Mouse (Mus musculus) cerebellum, postnatal 4 days (tissue): ENCODE results near the gene Mrvi1.

Experiments
- DNase-seq, 2 experiments: peaks; one replicate each; pipeline ENCODE4 v3.0.0; 2022; ENCODE audit warnings: low spot score in 2 of 2, mixed read lengths in 1 of 2

Gene Mrvi1

DNA sequence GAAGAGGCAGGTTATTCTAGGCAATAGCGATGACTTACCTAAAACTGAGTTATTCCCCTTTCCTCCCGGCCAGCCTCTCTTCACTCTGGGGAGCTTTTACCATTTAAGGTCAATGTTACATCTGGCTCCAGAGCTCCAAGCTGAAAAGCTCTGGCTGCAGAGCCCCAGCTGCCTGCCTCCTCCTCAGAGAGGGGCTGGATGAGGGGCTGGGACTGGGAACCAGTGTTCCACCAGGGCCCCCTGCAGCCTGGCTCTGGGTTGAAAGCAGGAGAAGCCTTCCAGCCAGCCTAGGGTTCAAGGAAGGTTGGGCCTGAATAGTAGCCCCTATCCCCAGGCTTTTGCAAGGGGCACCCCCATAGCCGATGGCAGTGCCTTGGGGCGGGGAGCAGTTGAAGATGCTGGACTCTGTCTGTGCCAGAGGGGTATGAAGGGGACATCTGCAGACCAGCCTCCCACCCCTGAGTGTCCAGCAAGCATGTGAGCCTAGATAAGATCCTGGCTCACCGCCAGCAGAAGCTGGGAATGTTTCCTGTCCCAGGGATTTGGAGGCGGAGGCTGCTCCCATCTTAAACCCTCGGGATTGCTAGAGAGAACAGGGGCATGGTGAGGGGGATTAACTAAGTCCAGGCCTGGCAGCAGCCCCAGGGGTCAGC is at the start of gene Mrvi1:
Gene Mrvi1 (minus strand): TSS at position 409 of the 653 bp plus-strand sequence.
- peak in 1 of 2 experiments; percentile 16 for DNase-seq

DNA sequence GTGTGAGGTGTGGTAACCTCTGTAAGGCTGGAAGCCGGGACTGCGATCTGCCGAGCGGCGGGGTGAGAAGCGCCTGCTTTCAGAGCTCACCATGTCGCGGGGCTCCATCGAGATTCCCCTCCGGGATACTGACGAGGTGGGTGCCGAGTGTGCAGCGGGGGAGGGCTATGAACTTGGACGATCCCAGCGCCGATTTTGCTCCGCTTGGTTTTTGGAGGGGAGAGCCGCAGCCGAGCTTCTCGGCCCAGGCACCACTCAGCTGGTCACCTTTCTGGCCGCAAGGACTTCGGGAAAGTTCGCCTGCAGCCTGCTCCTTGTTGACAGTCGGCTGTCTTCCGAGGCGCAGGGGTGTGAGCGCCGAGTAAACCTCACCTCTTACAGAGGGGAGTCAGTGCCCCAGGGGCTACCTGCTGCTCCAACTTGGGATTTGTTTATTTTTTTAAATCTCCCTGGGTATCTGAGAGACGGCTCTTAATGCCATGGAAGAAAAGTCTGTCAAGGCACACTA is 46.8 kb upstream of the Mrvi1 start:
- DNase-seq: no peak

DNA sequence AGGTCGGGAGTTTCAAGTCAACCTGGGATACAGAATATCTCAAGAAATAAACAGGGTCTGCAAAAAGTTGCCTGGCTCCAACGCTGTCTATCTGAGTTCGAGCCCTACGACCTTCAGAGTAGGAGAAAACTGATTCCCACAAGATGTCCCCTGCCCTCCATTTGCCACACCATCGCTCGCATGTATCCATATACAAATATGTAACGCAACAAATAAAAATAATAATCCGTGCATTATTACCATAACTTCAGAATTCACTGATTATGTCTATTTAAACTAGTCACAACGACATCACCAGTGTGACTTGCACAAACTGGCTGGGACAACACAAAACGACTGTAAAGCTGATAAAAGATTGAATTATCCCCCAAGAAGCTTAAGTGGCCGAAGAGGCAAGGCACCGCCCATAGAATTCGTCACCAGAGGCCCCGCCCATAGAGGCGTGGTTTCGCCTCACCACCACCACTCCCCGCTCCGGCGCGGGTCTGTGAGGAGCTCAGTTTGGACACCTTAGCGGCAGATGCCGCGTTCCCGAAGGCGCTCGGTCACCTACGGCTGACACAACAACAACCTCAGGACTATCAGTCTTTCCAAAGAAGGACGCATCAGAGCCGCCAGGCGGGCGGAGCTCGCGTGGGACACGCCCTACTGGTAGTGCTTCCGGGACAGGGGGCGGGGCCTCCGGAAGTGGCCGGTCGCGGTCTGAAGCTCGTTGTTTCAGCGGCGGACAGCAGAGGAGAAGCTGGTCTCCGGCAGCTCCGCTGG is 46.2 kb upstream of the Mrvi1 start, which contains the start of gene Ctr9:
Gene Ctr9 (plus strand): TSS at position 671 of the 765 bp plus-strand sequence.
- peak; percentile 86 to 94 for DNase-seq

DNA sequence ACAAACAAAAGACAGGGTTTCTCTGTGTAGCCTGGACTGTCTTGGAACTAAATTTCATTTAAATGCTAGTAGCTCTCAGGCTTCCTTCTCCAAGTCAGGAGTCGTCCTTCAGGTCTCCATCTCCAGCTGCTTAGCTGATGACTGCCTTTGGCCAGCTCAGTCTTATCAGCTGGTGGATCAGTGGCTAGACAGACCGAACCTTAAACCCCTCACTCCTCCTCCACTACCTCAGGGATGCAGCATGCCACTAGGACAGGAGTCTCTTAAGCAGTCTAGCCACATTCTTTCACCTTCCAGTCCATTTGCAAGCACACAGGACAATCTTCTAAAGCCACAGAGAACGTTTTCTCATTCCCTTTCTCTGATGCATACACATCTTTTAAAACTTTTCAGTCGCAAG is 42.7 kb upstream of the Mrvi1 start:
- DNase-seq: no peak

DNA sequence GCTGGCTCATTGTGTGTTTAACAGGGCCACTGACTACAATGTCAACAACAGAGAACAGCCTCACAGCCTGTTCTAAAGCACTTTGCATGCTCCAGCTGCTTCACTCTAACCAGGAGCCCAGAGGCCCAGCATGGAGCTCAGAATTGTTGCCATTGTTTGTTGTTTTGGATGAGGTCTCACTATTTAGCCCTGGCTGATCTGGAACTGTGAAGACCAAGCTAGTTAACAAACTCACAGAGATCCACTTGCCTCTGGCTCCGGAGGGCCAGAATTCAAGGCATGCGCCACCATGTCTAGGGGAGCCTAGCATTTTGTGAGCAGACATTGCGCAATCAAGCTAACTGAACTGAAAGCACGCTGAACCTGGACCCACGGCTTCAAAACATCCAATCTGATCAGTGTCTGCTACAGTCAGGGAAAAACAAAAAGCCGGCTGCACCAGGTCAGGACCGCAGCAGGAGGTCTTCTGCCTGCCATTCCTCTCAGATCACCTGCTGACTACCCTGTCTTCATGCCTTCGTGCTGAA is 41.9 kb upstream of the Mrvi1 start:
- DNase-seq: no peak

DNA sequence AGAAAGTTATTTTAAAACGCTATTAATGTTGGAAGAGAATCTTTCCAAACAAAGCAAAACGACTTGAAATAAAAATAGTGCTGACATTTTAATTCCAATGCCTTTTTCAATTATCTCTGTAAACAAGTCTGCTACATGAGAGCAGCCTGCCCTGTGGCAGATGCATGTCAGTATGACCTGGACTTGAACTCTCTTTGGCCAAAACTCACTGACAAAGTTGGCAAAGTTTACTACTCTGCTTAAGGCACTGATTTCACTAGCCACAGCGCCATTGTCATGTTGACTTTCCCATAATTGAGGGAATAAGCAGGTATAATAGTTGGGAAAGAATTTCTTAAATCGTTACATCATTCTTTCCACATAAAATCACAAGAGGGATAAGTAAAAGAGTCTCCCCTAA is 38.6 kb upstream of the Mrvi1 start:
- no peak for DNase-seq

DNA sequence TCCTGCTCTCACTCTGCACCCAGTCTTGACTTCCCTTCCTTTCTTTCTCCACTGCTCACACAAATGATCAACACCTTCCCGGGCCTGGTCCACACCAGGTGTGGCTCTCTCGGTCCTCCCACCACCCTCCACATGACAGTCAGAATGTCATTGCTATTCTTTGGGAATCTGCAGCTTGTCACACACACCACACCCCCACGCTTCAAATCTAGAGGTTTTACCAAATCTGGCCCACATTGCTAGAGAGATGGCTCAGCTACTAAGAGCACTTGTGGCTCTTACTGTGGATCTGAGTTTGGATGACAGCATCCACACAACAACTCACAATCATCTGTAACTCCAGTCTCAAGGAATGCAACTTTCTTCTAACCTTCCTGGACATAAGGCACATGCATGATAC is 34.7 kb upstream of the Mrvi1 start:
- no peak for DNase-seq

DNA sequence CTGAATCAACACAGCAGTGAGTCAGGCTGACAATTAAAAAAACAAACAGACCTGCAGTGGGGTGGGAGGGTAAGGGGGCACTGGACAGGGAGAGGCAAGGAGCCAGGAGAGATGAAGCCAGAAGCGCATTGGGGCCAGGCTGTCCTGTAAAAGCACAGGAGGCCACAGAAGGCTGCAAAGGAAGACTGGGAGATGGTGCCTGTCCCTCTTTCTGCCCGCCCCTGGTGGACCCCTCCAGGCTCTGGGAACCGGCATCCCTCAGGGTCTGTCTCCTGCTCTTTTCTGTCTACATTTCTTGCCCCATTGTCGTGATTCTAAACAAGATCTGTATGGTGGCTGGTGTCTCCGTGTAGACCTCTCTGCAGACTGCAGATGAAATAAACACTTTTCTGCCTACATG is 33.5 kb upstream of the Mrvi1 start:
- DNase-seq: no peak

DNA sequence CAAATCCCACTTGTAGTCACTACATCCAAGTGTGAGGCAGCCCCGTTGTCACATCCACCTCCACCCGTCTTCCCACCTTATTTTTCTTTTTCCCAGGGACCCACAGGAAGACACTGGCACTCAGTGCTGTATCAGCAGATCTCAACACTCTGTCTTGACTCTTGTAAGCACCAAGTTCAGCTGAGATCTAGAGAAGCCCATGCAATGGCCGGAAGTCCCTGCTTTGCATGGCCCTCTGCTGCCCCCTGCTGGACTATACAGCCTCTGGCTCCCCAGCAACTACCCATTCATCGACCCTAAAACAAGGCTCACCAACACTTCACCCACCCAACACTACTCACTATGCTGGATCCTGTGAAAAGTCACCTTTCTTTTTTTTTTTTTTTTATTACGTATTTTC is 32.6 kb upstream of the Mrvi1 start:
- DNase-seq: peak; percentile 87 to 88

DNA sequence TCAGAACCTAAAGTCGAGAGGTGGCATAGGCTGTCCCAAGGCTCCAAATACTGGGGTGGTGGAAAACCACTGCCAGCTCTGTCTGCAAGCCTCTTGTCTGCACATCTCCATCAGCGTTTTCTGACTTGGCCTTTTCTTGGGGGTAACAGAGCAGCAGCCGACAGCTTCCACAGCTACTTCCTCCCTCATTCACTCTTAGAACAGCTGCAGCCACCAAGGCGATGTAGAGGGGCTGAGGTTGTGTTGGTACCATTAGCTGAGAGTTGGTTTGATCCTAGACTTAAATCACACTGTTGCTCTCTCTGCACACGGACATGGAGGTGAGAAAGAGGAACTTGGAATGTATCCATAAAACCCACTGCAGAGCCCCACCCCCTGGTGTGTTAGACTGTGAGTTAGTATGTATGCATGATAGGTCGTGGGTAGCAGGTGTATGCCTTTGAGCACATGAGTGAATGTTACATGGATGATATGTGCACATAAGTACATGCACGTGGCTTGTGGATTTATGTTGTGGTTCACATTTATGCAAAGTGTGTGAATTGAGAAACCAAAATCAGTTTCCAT is 31.9 kb upstream of the Mrvi1 start:
- DNase-seq: no peak

DNA sequence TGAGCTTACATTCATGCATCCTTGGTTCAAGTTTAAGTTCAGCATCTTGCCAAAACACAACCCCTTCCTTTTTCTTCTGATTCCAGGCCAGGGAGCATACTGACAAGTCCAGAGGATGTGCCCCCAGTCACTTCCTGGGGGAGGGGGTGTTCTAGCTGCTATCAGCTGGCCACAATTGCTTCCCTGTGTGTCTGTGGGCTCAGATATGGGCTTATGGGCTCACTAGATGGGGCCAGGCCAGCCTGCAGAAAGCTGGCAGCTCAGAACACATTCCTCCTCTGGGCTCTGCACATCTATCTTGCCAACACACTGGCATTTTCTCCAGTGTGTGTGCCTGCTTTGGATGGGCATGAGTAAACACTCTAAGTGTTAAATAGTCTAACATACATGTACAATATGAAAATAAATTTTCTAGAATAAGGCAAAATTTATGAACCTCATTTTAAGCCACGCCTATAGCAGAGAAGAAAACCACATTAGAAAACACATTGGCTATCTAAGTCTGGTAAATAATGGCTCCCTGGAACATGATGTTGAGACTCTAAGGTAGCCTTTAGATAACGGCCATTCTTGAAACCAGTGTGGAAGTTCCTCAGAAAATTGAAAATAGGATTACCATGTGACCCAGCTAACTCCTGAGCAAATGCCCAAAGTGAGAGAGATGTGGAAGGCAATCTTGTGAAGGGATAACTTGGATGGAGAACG is 22.0 kb upstream of the Mrvi1 start:
- DNase-seq: no peak

DNA sequence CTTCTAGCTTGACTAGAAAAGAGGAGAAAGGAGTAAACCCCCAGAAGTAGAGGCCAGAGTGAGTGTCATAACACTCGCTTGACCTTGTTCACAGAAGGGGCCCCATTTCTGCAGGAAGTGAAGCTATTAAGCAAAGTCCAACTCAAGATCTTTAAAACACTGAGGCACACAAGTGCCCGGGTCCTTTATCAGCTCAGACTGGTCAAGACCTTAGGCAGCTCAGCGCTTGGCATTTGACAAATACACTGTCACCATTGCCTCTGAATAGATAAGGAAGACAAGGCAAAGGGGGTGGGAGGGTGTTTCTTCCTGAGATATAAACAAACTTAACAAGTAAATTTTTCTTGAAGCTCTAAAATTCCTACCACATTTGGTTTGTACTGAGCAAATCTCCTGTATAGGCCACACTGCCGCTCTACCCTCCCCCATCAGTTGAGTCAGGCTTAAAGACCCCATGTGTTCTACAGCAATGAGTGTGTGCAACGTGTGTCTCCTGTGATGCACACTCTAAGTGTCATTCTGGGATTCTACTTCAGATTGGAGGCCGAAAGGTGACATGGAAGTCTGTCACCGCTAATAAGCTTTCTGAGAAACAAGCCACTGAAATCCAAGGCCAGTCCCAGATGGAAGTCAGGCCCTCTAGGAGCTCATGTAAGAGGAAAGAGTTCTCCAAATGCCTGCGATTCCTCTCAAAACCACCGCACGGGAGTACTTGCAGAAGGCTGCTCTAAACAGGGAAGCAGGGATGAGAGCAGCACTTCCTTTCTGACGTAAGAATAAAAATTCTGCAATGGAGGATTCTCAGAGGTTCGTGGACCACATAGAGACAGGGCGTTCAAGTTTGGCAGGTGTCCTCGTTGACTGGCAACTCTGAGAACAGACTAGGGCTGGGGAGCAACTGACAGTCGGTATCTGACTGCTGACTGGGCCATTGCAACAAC is 16.9 kb upstream of the Mrvi1 start:
- DNase-seq: no peak

DNA sequence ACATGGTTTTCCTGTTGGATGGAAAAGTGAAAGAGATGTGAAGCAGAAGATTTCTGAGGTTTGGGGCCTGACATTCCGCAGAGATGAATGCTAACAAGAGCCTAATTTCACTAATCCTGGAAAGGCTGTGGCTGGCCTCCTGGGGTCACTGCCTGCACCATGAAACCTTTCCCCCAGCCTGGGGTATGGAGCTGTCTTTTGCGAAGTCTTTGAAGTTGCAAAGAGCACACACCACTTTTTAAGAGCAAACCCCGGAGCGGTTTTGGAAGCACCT is 8.9 kb upstream of the Mrvi1 start:
- no peak for DNase-seq

DNA sequence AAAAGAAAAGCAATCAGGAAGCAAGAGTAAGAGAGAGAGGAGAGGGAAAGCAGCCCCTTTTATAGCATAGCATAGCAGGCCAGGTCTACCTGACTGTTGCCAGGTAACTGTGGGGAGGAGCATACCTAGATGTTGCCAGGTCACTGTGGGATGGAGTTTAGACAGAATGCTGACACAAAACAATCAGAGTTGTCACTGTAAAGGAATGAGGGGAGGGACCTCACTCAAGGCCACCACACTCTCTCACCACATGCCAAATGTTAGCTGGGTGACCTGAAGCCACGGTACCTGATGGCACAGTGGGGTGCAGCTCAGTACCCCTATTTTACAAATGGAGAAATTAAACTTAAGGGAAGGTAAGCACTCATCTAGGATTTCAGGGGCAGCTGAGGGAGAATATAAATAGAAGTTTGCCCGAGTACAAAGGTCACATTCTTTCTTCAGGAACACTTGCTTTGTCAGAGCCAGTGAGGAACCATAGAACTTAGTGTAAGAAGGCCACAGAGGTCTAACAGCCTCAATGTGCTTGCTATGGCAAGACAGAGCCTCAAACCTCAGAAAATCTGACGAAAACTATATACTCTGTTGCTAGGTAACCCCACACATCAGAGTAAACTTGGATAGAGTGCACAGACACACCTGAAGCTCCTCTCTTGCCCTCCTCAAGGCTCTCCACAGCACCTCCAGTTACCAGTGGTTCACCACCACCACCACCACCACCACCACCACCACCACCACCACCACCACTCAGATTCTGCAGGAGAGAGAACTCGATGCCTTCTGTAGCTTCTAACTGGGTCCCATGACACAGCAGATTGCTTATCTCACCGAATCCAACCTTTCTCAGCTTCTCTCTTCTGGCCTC is 8.3 kb upstream of the Mrvi1 start:
- no peak for DNase-seq

DNA sequence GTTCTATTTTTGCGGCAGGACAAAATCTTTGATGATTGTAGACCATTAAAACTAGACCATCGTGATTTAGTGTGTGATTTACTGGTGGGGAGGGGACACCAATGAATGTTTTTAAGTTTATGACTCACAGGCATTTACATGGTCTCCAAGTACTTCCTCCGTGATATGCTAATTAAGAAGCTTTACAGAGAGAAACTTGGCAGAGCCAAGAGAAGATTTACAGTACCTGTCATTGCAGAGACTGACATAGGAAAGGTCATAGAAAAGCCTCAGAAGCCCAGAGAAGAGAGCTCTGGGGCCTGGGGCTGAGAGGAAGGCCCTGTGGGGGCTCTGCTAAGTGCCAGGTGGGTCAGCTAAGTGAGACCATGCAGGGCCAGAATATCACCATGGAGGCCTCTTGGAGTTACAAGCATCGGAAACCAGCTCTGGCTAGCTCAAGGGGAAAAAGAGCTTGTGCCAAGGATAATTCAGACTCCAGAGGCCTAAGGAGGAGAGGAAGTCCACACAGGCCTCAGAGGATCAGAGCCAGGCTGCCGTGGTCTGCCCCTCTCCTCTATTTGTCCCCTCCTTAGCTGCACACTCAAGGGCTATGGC is 7.1 kb upstream of the Mrvi1 start:
- DNase-seq: no peak

DNA sequence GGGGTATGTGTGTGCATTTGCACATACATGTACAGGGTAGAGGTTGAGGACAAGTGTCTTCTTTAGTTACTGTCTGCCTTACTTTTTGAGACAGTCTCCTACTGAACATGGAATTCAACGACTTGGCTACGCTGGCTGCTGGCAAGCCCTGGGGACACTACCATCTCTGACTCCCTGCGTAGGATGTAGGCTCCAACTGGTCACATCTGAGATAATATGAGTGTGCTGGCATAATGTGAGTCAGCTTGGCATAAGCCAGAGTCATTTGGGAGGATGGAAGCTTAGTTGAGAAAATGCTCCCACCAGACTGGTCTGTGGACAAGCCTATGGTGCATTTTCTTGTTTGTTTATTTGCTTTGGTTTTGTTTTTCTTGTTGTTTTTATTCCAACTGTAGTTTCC is 5.8 kb upstream of the Mrvi1 start:
- no peak for DNase-seq

DNA sequence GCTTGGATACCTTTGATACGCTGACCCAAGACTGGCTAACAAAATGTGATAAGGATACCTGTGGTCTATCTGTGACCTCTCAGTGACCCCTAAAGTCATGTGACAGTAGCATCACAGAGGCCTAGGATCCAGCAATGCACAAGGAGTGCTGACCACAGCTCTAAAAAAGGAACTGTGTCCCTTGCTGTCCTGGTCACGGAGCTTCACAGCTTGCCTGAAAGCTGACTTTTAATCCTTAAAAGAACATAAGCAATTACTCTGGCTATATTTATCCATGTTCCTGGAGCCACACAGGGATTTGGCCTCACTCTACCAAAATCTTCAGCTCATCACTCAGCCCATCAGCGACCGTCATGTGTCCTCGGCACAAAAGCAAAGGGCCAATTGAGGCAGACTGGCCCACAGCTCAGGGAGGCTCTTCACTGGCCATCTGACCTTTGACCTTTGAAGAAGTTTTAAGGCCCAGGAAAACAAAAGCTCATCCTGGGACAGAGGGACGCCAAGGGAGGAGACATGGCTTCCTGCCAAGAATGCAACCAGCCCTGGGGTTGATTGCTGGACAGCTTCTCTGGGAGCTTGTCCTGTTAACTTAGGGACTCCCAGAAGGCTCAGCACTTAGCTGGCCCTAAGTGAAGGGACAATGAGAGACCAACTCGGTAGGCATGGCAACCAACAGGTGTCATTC is 3.5 kb upstream of the Mrvi1 start:
- no peak for DNase-seq

DNA sequence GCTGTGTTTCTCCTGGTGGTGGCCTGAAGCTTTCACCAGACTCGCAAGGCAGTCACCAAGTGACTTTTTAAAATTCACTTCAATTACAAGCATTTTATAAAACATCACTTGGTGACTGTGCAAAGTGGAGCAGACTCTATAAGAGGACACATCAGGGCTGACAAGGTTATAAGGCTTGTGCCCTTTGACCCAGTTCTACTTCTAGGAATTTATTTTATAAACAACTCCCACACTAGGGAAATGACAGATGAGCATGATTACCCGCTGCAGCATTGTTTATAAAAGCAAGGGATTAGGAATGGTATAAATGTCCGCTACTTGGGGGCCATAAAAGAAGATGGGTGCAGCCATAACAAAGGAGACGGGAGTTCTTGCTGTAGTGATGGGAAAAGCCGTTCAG is 1.4 kb upstream of the Mrvi1 start:
- DNase-seq: no peak

DNA sequence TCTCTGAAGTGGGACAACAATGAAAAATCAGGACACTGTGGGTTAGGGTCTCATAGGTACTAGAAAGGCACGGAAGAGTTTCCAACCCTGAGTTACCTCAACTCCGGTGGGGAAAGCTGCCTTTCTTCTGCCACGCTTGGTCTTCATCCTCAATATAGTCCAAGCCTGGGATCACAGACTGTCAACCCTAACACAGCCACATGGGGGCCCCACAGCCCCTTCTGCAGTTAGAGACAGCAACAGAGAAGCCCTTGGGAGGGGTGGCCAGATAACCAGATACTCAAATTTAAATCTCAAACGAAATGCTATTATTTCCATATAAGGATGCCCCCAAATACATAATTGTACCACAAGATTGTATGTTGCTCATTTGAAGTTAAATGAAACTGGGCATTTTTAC is 503 bp upstream of the Mrvi1 start:
- peak in 1 of 2 experiments; percentile 22 for DNase-seq
